Mouse (Mus musculus) megakaryocyte, embryonic 14.5 days (primary cell): ENCODE data around the gene Fancd2. TPM values are rescaled to one million over a fixed set of nuclear protein-coding genes. Genes with fewer than 3 reads are reported as not detected.

Experiments used
- H3K27me3 ChIP-seq: replicated peaks from 2 replicates; pipeline ENCODE3; 2012; ENCODE audit warnings: inconsistent platforms
- H3K36me3 ChIP-seq: replicated peaks from 2 replicates; pipeline ENCODE3; 2012; ENCODE audit warnings: low read length, inconsistent platforms, mixed read lengths
- H3K4me1 ChIP-seq: 2 replicates; pipeline ENCODE4 v1.6.1; 2012; ENCODE audit warnings: inconsistent platforms
- H3K4me3 ChIP-seq: replicated peaks from 2 replicates; pipeline ENCODE3; 2012; ENCODE audit warnings: moderate library complexity, mild to moderate bottlenecking, inconsistent platforms
- H3K9me3 ChIP-seq: 2 replicates; pipeline ENCODE4 v1.6.1; 2012; ENCODE audit warnings: inconsistent platforms
- FLI1 ChIP-seq: IDR thresholded peaks from 2 replicates; pipeline ENCODE4 v1.6.1; 2012; ENCODE audit warnings: low read length, inconsistent platforms, mixed read lengths
- GATA1 ChIP-seq: IDR thresholded peaks from 3 replicates; pipeline ENCODE4 v1.6.1; 2012; ENCODE audit warnings: mixed read lengths, low read length, inconsistent platforms, borderline replicate concordance
- polyA plus RNA-seq: library from polyadenylated mRNA; stranded (reverse); fragments of >175 nt; gene quantifications from 2 replicates; pipeline ENCODE4 v1.2.3, GENCODE M21; 2012; ENCODE audit warnings: low replicate concordance; ENCODE audit not compliant: insufficient read depth

The Fancd2 gene
- polyA plus RNA-seq, 1 experiment: 0.08 TPM

DNA sequence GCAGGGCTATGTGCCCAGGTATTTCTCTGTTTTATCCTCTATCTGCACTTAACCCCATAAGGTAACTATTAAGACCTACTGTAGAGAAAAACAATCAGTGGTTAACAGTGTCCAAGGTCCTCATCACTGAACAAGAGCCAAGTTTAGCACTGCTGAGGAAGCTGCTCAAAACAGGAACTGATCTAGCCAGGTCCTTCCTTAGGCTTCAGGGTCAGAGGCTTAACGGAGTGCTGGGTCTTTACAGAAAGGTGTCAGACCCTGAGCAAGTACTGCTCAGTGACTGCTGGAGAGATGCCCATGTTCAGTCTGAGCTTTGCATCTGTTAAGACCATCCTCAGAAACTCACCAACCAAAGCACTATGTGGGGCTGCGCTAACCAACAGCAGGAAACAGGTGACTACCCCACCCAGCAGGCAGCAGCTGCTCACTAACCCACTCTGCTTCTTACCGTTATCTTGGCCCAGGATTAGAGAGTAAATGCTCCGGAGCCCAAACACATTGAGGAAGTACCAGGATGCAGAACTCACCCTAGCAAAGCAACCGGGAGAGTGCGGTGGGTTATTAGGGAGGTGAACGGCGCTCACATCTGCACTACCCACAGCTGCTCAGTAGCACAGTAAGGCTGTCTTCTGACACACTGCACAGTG lies 13.9 kb upstream of the Fancd2 start:
- peak overlapping the region; percentile 43 for H3K4me3 ChIP-seq
- no peaks in the 10 kb centered on the region for H3K27me3 ChIP-seq
- peaks cover 9% of the 10 kb centered on the region; the same call in 1 of the 2 replicates for H3K9me3 ChIP-seq
- no peak for TF ChIP-seq FLI1
- TF ChIP-seq GATA1: no peak
- H3K36me3 ChIP-seq: peaks cover 99% of the 10 kb centered on the region
- H3K4me1 ChIP-seq: peaks cover 33% of the 10 kb centered on the region

- peaks cover 43% of the 10 kb centered on the region for H3K4me1 ChIP-seq
- no peaks in the 10 kb centered on the region for H3K27me3 ChIP-seq
- no peaks in the 10 kb centered on the region for H3K9me3 ChIP-seq
- no peak overlapping the region for H3K4me3 ChIP-seq
- TF ChIP-seq FLI1 (no peak), GATA1 (no peak)
- peaks cover 92% of the 10 kb centered on the region for H3K36me3 ChIP-seq
Measured at GRCm38 (mm10) chr6:113522310-113522709, 9.2 kb upstream of the Fancd2 start.

GRCm38 (mm10) chr6:113523420-113523819 lies 8.1 kb upstream of the Fancd2 start:
- Histone ChIP-seq H3K4me3 (no peak overlapping the region), H3K27me3 (no peaks in the 10 kb centered on the region), H3K4me1 (peaks cover 40% of the 10 kb centered on the region), H3K36me3 (peaks cover 90% of the 10 kb centered on the region), H3K9me3 (no peaks in the 10 kb centered on the region)
- TF ChIP-seq GATA1: no peak
- no peak for TF ChIP-seq FLI1

- Histone ChIP-seq H3K4me3 (peak overlapping the region; percentile 94), H3K36me3 (peaks cover 37% of the 10 kb centered on the region), H3K4me1 (peaks cover 33% of the 10 kb centered on the region), H3K9me3 (no peaks in the 10 kb centered on the region), H3K27me3 (no peaks in the 10 kb centered on the region)
- TF ChIP-seq FLI1 (no peak), GATA1 (no peak)
Measured at GRCm38 (mm10) chr6:113531840-113532404, 440 bp downstream of the Fancd2 start.

DNA sequence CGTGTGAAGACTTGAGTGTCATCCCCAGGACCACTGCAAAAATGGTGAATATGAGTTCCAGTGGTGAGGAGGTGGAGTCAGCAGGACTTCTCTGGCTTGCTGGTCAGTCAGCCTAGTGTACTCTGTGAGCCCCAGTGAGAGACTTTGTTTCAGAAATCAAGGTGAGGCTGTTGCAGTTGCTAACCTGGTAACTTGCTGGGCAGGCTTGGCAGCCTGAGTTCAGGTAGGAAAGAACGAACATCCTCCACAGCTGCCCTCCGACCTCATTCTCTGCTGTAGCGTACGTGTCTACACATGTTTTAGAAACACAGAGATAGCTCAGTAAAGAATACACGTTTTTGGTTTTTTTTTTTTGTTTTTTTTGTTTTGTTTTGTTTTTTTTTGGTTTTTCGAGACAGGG lies 3.4 kb downstream of the Fancd2 start:
- no peaks in the 10 kb centered on the region for H3K9me3 ChIP-seq
- H3K36me3 ChIP-seq: peaks cover 41% of the 10 kb centered on the region
- H3K4me1 ChIP-seq: peaks cover 24% of the 10 kb centered on the region
- no peak overlapping the region for H3K4me3 ChIP-seq
- H3K27me3 ChIP-seq: no peaks in the 10 kb centered on the region
- no peak for TF ChIP-seq FLI1
- TF ChIP-seq GATA1: no peak

GRCm38 (mm10) chr6:113541610-113542009 lies 10.1 kb downstream of the Fancd2 start:
- TF ChIP-seq GATA1 (no peak), FLI1 (no peak)
- H3K4me1 ChIP-seq: no peaks in the 10 kb centered on the region
- no peaks in the 10 kb centered on the region for H3K9me3 ChIP-seq
- H3K36me3 ChIP-seq: peaks cover 65% of the 10 kb centered on the region
- no peaks in the 10 kb centered on the region for H3K27me3 ChIP-seq
- no peak overlapping the region for H3K4me3 ChIP-seq

DNA sequence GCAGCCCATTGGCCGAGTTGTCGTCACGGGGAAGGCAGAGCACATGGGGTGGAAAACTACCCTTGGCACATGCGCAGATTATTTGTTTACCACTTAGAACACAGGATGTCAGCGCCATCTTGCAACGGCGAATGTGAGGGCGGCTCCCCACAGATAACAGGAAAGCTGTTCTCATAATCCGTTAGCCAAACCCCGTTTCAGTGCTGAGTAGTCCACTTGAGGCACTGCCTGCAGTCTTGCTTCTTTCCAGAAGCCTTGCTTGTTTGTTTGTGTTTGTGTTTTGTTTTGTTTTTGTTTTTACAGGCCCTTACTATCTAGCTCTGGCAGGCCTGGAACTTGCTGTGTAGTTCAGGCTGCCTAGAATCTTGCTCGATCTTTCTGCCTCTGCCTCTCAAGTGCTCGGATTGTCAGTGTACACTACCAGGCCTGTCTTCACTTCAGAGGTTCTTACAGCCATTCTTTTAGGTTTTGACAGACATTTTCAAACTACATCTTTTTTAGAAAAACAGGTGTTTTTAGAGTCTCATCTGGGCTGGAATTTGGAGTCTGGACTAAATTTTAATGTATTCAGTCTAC lies 12.5 kb downstream of the Fancd2 start:
- H3K9me3 ChIP-seq: no peaks in the 10 kb centered on the region
- H3K27me3 ChIP-seq: no peaks in the 10 kb centered on the region
- H3K4me3 ChIP-seq: no peak overlapping the region
- no peaks in the 10 kb centered on the region for H3K4me1 ChIP-seq
- TF ChIP-seq GATA1: no peak
- TF ChIP-seq FLI1: no peak
- H3K36me3 ChIP-seq: peaks cover 66% of the 10 kb centered on the region

- Histone ChIP-seq H3K27me3 (no peaks in the 10 kb centered on the region), H3K4me1 (peaks cover 3% of the 10 kb centered on the region; the same call in 1 of the 2 replicates), H3K4me3 (no peak overlapping the region), H3K9me3 (no peaks in the 10 kb centered on the region), H3K36me3 (peaks cover 77% of the 10 kb centered on the region)
- TF ChIP-seq GATA1 (no peak), FLI1 (no peak)
Measured at GRCm38 (mm10) chr6:113559736-113560135, 28.3 kb downstream of the Fancd2 start.

- no peak overlapping the region for H3K4me3 ChIP-seq
- H3K9me3 ChIP-seq: no peaks in the 10 kb centered on the region
- H3K36me3 ChIP-seq: peaks cover 84% of the 10 kb centered on the region
- H3K27me3 ChIP-seq: no peaks in the 10 kb centered on the region
- TF ChIP-seq FLI1: no peak
- no peaks in the 10 kb centered on the region for H3K4me1 ChIP-seq
Measured at GRCm38 (mm10) chr6:113564557-113564956, 33.1 kb downstream of the Fancd2 start.

GRCm38 (mm10) chr6:113576044-113576443 lies 44.6 kb downstream of the Fancd2 start:
- Histone ChIP-seq H3K4me1 (no peaks in the 10 kb centered on the region), H3K4me3 (no peak overlapping the region), H3K27me3 (no peaks in the 10 kb centered on the region), H3K9me3 (no peaks in the 10 kb centered on the region), H3K36me3 (peaks cover 65% of the 10 kb centered on the region)
- no peak for TF ChIP-seq FLI1
- TF ChIP-seq GATA1: no peak
